ENCODE assay signal across 27 mouse cellular contexts in the genomic region with DNA sequence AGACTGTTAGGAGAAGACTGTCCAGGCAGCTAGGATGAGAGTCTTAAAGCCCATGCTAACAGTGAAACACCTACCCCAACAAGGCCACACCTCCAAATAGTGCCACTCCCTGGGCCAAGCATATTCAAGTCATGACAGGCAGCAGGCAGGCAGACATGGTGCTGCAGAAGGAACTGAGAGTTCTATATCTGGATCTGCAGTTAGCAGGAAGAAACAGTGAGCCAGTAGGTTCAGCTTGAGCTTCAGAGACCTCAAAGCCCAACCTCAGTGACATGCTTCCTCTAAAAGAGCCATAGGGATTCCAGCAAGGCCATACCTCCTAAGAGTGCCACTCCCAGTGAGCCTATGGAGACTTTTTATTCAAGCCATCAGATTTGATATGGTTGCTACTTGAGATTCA.
"Had no signal": no experiment of that assay in that cellular context is flagged by ENCODE, and none has a peak within 500 bp of the region (broad histone marks: within the 10 kb centered on the region; RNA-seq: fewer than 3 reads in every experiment).

No protein-coding gene starts in this region.

- H3K9ac ChIP-seq: heart, embryonic 12.5 days; hindbrain, embryonic 13.5 days; hindbrain, embryonic 15.5 days; kidney, embryonic 15.5 days; limb, embryonic 13.5 days; limb, embryonic 15.5 days; liver, embryonic 12.5 days; liver, embryonic 14.5 days had no signal

- DNase-seq: gastrocnemius, adult 2 months; gastrocnemius, postnatal 10 days; gastrocnemius, postnatal 25 days; heart, adult 2 months; heart, postnatal 10 days; heart, postnatal 4 days; kidney, adult 11 months; kidney, adult 2 months; kidney, adult 9 months; kidney, postnatal 14 days; kidney, postnatal 36 days; layer of hippocampus, adult 9-11 months; layer of hippocampus, postnatal 36 days; left cerebral cortex, postnatal 4 days had no signal

- H3K27me3 ChIP-seq: heart, embryonic 12.5 days; hindbrain, embryonic 13.5 days; hindbrain, embryonic 15.5 days; kidney, embryonic 15.5 days; limb, embryonic 13.5 days; limb, embryonic 15.5 days; liver, embryonic 12.5 days had no signal

- H3K27ac ChIP-seq: gastrocnemius, adult 2 months; heart, adult 2 months; heart, embryonic 10.5 days; hindbrain, embryonic 10.5 days; hindbrain, embryonic 13.5 days; hindbrain, embryonic 15.5 days; hindbrain, postnatal 0 days; kidney, embryonic 15.5 days; kidney, postnatal 0 days; limb, embryonic 13.5 days; limb, embryonic 15.5 days; liver, embryonic 12.5 days; liver, embryonic 14.5 days had no signal

- H3K36me3 ChIP-seq: heart, embryonic 10.5 days; heart, embryonic 12.5 days; hindbrain, embryonic 10.5 days; hindbrain, embryonic 13.5 days; hindbrain, embryonic 15.5 days; kidney, embryonic 15.5 days; limb, embryonic 13.5 days; limb, embryonic 15.5 days; liver, embryonic 12.5 days had no signal

- H3K4me2 ChIP-seq: heart, embryonic 12.5 days; hindbrain, embryonic 13.5 days; hindbrain, embryonic 15.5 days; kidney, embryonic 15.5 days; limb, embryonic 13.5 days; limb, embryonic 15.5 days; liver, embryonic 12.5 days had no signal

- H3K4me1 ChIP-seq: heart, embryonic 10.5 days; heart, embryonic 12.5 days; hindbrain, embryonic 10.5 days; hindbrain, embryonic 13.5 days; hindbrain, embryonic 15.5 days; kidney, embryonic 15.5 days; limb, embryonic 13.5 days; limb, embryonic 15.5 days; liver, embryonic 12.5 days had no signal

- H3K9me3 ChIP-seq: heart, embryonic 10.5 days; heart, embryonic 12.5 days; hindbrain, embryonic 10.5 days; hindbrain, embryonic 13.5 days; hindbrain, embryonic 15.5 days; kidney, embryonic 15.5 days; limb, embryonic 13.5 days; limb, embryonic 15.5 days; liver, embryonic 12.5 days had no signal

- ATAC-seq: hindbrain, postnatal 0 days; intestine, embryonic 16.5 days; liver, embryonic 12.5 days had no signal

- H3K4me3 ChIP-seq: gastrocnemius, adult 2 months; heart, adult 2 months; heart, embryonic 10.5 days; heart, embryonic 12.5 days; hindbrain, embryonic 10.5 days; hindbrain, embryonic 13.5 days; hindbrain, embryonic 15.5 days; kidney, embryonic 15.5 days; limb, embryonic 13.5 days; limb, embryonic 15.5 days; liver, embryonic 12.5 days had no signal
